Mouse (Mus musculus): ENCODE measurements at regions not wholly inside any gene's neighbourhood (a gene's known extent, or its start where the extent isn't known, plus 50 kb on each side); places are given as distances from the start of the nearest gene placed in this dataset.

- no peak for TF ChIP-seq POLR2A (IDR thresholded peaks at IDR 0.05; ENCODE audit: borderline replicate concordance, extremely low read depth, low read depth, low read length)
- TF ChIP-seq CTCF (IDR thresholded peaks at IDR 0.05; ENCODE audit: insufficient read depth, low read length): no peak
Measured at GRCm38 (mm10) chr6:135610504-135611096, 248.3 kb downstream of the Emp1 start.
